Mouse (Mus musculus) kidney, embryonic 14.5 days (tissue): Measurements from ENCODE around the gene Gm42372. TPM values are rescaled to one million over a fixed set of nuclear protein-coding genes. Genes with fewer than 3 reads are reported as not detected.

Experiments
- ATAC-seq: fragments of 200-750 bp; cut with Nextera tagmentation; 2 replicates; pipeline ENCODE4 v1.8.0; 2017; ENCODE audit warnings: moderate number of reproducible peaks, mild to moderate bottlenecking, moderate TSS enrichment, moderate library complexity; ENCODE audit not compliant: low FRiP score, low TSS enrichment
- H3K27ac ChIP-seq: fragments of 300-500 bp; sonication (generic); 2 replicates; pipeline ENCODE4 v1.5.1; 2014; ENCODE audit warnings: low read depth, mild to moderate bottlenecking, low read length, moderate library complexity, mixed read lengths
- H3K27me3 ChIP-seq: fragments of 300-500 bp; sonication (generic); 2 replicates; pipeline ENCODE4 v1.6.1; 2014; ENCODE audit warnings: mild to moderate bottlenecking, low read length; ENCODE audit not compliant: control insufficient read depth, insufficient read depth
- H3K36me3 ChIP-seq: fragments of 300-500 bp; sonication (generic); 2 replicates; pipeline ENCODE4 v1.6.1; 2014; ENCODE audit warnings: low read length, mixed read lengths; ENCODE audit not compliant: control insufficient read depth, insufficient read depth
- H3K4me1 ChIP-seq: fragments of 300-500 bp; sonication (generic); 2 replicates; pipeline ENCODE4 v1.6.1; 2014; ENCODE audit warnings: low read length, mixed read lengths; ENCODE audit not compliant: control insufficient read depth, insufficient read depth
- H3K4me2 ChIP-seq: fragments of 300-500 bp; sonication (generic); replicated peaks from 2 replicates; pipeline ENCODE4 v1.6.1; 2014; ENCODE audit warnings: low read depth, mild to moderate bottlenecking, low read length
- H3K4me3 ChIP-seq: fragments of 300-500 bp; sonication (generic); 2 replicates; pipeline ENCODE4 v1.5.1; 2014; ENCODE audit warnings: mild to moderate bottlenecking, low read length
- H3K9ac ChIP-seq: fragments of 300-500 bp; sonication (generic); 2 replicates; pipeline ENCODE4 v1.6.1; 2014; ENCODE audit warnings: low read depth, mild to moderate bottlenecking, low read length, moderate library complexity
- H3K9me3 ChIP-seq: fragments of 300-500 bp; sonication (generic); 2 replicates; pipeline ENCODE4 v1.6.1; 2016; ENCODE audit warnings: low read length; ENCODE audit not compliant: control insufficient read depth
- WGBS: fragments of 180-500 bp; shearing (Covaris S2); extraction: QIAGEN DNeasy Blood & Tissue Kit; methylation state at CpG from one replicate; pipeline ENCODE4 v1.1.7; 2014; 5-methylcytosine and 5-hydroxymethylcytosine counted together
- polyA plus RNA-seq: library from polyadenylated mRNA; unstranded; fragments of >200 nt; fragmentation: Nextera tagmentation; extraction: Ambion mirVana; gene quantifications from 2 replicates; pipeline ENCODE4 v1.2.1, GENCODE M21; 2014

The Gm42372 gene
- polyA plus RNA-seq, 1 experiment from 2014 or later = 0.47 TPM

DNA sequence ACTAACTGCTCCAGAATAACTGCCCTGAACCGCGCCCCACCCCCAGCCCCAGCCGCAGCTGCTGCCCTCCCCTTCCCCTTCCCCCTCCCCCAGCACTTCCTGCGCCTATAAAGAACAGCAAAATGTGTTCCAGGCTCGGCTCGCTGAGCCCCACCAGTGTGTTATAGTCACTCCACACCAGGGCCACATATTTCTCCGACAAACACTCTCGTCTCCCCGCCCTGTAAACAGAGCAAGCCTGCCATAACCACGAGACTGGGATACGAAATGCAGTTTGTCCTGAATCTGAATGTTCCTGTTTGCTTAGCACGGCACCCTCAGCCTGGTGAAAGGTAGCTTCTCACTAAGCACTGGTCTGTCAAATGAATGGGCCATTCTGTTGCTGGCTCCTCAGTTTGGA is 2.5 kb upstream of the Gm42372 start:
- Histone ChIP-seq H3K27me3 (no peaks in the 10 kb centered on the region), H3K4me2 (peak overlapping the region; percentile 48), H3K9ac (peak overlapping the region; percentile 18; the same call in 1 of the 2 replicates), H3K36me3 (no peaks in the 10 kb centered on the region), H3K4me1 (peaks cover 13% of the 10 kb centered on the region; the same call in 1 of the 2 replicates), H3K27ac (peak overlapping the region; percentile 47; the same call in 1 of the 2 replicates), H3K4me3 (peak overlapping the region; percentile 22; the same call in 1 of the 2 replicates), H3K9me3 (no peaks in the 10 kb centered on the region)
- WGBS = 2% methylated on average over 12 of the region's 12 CpGs
- peak; percentile 77 for ATAC-seq

- peak overlapping the region; percentile 30; the same call in 1 of the 2 replicates for H3K27ac ChIP-seq
- no peak for ATAC-seq
Observed at GRCm38 (mm10) chr7:16987541-16988149, 4.8 kb downstream of the Gm42372 start.

DNA sequence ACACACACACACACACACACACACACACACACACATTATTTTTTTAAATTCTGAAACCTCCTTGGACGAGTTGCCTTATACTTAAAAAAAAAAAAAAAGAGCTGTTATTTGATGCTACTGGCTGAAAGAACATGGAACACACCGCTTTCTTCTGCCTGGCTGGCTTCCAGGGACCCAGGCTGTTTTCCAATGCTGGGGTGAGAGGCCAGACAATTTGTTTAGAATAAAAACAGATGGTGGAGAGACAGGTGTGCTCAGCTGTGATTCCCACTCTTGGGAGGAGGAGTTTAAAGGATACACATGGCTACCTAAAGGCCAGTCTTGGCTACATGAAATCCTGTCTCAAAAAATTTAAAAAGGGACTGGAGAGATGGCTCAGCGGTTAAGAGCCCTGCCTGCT is 5.5 kb downstream of the Gm42372 start:
- H3K36me3 ChIP-seq = no peaks in the 10 kb centered on the region
- no peaks in the 10 kb centered on the region for H3K27me3 ChIP-seq
- no peaks in the 10 kb centered on the region for H3K9me3 ChIP-seq
- 18% methylated on average over 3 of the region's 3 CpGs for WGBS
- peak overlapping the region; percentile 15; the same call in 1 of the 2 replicates for H3K27ac ChIP-seq
- no peak for ATAC-seq
- no peak overlapping the region for H3K4me2 ChIP-seq
- H3K9ac ChIP-seq = no peak overlapping the region
- H3K4me3 ChIP-seq = no peak overlapping the region
- H3K4me1 ChIP-seq = peaks cover 18% of the 10 kb centered on the region; the same call in 1 of the 2 replicates

More at GRCm38 (mm10) chr7:16987541-16988149, 4.8 kb downstream of the Gm42372 start:
- Histone ChIP-seq H3K9me3 (no peaks in the 10 kb centered on the region), H3K4me3 (no peak overlapping the region), H3K4me1 (peaks cover 24% of the 10 kb centered on the region; the same call in 1 of the 2 replicates), H3K9ac (no peak overlapping the region), H3K36me3 (no peaks in the 10 kb centered on the region), H3K4me2 (no peak overlapping the region), H3K27me3 (no peaks in the 10 kb centered on the region)
- 44% methylated on average over 7 of the region's 7 CpGs for WGBS

- WGBS = 32% methylated on average over 15 of the region's 15 CpGs
- H3K4me1 ChIP-seq = peaks cover 21% of the 10 kb centered on the region
Observed at GRCm38 (mm10) chr7:16990006-16990744, 7.3 kb downstream of the Gm42372 start.

GRCm38 (mm10) chr7:16991681-16992450 is 9.0 kb downstream of the Gm42372 start:
- H3K27me3 ChIP-seq = no peaks in the 10 kb centered on the region
- peak; percentile 85 for ATAC-seq
- no peak overlapping the region for H3K4me3 ChIP-seq
- no peaks in the 10 kb centered on the region for H3K9me3 ChIP-seq
- no peak overlapping the region for H3K9ac ChIP-seq
- peaks cover 4% of the 10 kb centered on the region; the same call in 1 of the 2 replicates for H3K36me3 ChIP-seq
- peaks cover 34% of the 10 kb centered on the region for H3K4me1 ChIP-seq
- peak overlapping the region; percentile 83 for H3K27ac ChIP-seq
- WGBS = 32% methylated on average over 18 of the region's 18 CpGs
- H3K4me2 ChIP-seq = no peak overlapping the region; the same call in 1 of the 2 replicates

More at GRCm38 (mm10) chr7:16990006-16990744, 7.3 kb downstream of the Gm42372 start:
- ATAC-seq = no peak
- Histone ChIP-seq H3K4me3 (no peak overlapping the region), H3K9ac (no peak overlapping the region), H3K9me3 (no peaks in the 10 kb centered on the region), H3K36me3 (no peaks in the 10 kb centered on the region), H3K27ac (peak overlapping the region; percentile 39; the same call in 1 of the 2 replicates), H3K27me3 (no peaks in the 10 kb centered on the region), H3K4me2 (0 out of 2 replicates have a peak overlapping the region, but pooled peaks have one; percentile 5)

DNA sequence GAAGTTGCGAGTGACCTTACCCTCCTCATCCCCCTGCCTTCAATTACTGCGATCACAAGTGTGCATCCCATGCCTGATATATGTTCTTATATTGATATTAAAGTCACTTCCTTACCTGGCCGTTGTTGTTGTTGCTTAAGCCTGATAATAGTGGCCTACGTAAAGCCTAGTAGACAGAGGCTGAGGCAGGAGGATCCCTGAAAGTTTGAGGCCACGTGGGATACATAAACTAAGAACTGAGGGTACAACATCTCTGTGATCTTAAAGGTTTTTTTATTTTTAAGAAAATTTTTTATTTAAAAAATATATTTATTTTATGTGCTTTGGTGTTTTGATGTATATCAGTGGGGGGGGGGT is 9.5 kb downstream of the Gm42372 start, which contains the start of gene Ccdc8:
Gene Ccdc8, plus strand, starts transcription at position 258 of the 357 bp plus-strand sequence.
- H3K9me3 ChIP-seq = no peaks in the 10 kb centered on the region
- 90% methylated on average over 5 of the region's 5 CpGs for WGBS
- peak within 1 kb of the TSS; percentile 83 for H3K27ac ChIP-seq
- no peaks in the 10 kb centered on the region for H3K27me3 ChIP-seq
- H3K36me3 ChIP-seq = peaks cover 6% of the 10 kb centered on the region
- H3K4me3 ChIP-seq = peak within 1 kb of the TSS; percentile 78
- peak within 1 kb of the TSS; percentile 83 for H3K4me2 ChIP-seq
- H3K9ac ChIP-seq = no peak within 1 kb of the TSS
- peaks cover 36% of the 10 kb centered on the region for H3K4me1 ChIP-seq
- ATAC-seq = no peak

DNA sequence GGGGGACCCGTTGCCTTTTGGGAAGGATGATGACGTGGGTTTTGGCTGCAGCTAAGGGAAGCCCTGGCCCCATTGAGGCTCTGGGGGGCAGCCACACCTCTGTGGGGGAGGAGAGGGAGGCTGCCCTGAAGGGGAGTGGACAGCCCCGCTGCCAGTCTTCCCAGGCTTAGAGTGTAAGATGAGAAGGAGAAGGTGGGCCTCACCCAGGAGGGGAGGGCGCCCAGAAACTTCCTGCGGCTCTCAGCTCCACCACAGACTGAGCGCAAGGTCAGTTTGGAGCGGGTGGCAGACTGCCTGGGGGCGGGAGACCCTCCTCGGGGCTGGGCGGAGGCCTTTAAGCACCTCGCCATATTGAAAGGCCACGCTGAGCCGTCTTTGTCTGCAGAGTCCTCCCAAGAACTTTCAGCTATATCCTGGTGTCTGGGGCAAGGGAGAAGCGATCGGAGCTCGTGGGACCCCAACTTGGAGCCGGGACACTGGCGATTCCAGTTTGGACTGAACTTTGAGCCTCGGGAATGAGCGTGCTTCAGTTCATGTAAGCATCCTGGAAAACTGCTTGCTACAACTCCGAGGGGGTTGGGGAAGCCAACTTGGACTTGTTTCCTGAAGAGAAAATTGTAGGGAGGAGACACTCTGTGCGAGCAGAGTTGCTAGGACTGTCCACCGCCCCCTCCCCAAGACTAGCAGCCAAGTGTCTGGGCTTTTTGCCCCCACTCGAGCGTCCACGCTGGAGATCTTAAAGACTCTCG is 10.9 kb downstream of the Gm42372 start:
- H3K36me3 ChIP-seq = peaks cover 19% of the 10 kb centered on the region
- H3K4me2 ChIP-seq = peak overlapping the region; percentile 83
- ATAC-seq = peak; percentile 90
- WGBS = under 1% methylated on average over 27 of the region's 27 CpGs
- no peaks in the 10 kb centered on the region for H3K27me3 ChIP-seq
- no peaks in the 10 kb centered on the region for H3K9me3 ChIP-seq
- peak overlapping the region; percentile 79 for H3K27ac ChIP-seq
- H3K4me3 ChIP-seq = peak overlapping the region; percentile 78
- peaks cover 33% of the 10 kb centered on the region for H3K4me1 ChIP-seq
- peak overlapping the region; percentile 81 for H3K9ac ChIP-seq

- H3K27ac ChIP-seq = peak overlapping the region; percentile 79
- under 1% methylated on average over 20 of the region's 20 CpGs for WGBS
- ATAC-seq = no peak
- H3K36me3 ChIP-seq = peaks cover 25% of the 10 kb centered on the region
- H3K4me2 ChIP-seq = peak overlapping the region; percentile 83
- no peaks in the 10 kb centered on the region for H3K27me3 ChIP-seq
- H3K9ac ChIP-seq = peak overlapping the region; percentile 81
- peak overlapping the region; percentile 78 for H3K4me3 ChIP-seq
- peaks cover 33% of the 10 kb centered on the region for H3K4me1 ChIP-seq
- no peaks in the 10 kb centered on the region for H3K9me3 ChIP-seq
Observed at GRCm38 (mm10) chr7:16994400-16994799, 11.5 kb downstream of the Gm42372 start.
